Mouse (Mus musculus) heart, postnatal 0 days (tissue): ENCODE measurements around the gene Krt24.

Experiments
- CTCF ChIP-seq: IDR thresholded peaks from 2 replicates; pipeline ENCODE4 v1.5.1; 2016; ENCODE audit warnings: antibody characterized with exemption, control low read depth, low read depth
- EP300 ChIP-seq: IDR thresholded peaks from 2 replicates; pipeline ENCODE4 v1.6.1; 2016; ENCODE audit warnings: antibody characterized with exemption, low read depth

DNA sequence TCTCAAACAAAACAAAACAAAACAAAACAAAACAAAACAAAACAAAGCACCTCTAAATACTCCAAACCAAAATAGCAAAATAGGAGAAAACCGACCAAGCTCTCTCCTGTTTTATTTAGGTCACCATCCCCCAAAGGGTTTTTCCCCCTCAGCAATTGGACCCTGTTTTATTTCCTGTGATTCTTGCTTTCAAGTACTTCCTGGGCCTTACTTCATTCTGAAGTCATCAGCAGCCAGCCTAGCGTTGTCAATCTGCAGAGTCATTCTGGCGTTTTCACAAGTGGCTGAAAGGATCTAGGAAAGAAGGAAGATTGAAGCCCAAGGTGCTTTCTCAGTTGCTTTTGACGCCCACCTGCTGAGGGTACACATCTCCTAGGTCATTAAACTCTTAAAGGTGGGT, 1.7 kb downstream of the Krt24 start:
- TF ChIP-seq CTCF, result no peak
- TF ChIP-seq EP300, result no peak
